Mouse (Mus musculus) MEL-GATA-1-ER (cell line): ENCODE measurements at regions not wholly inside any gene's neighbourhood (a gene's known extent, or its start where the extent isn't known, plus 50 kb on each side); places are given as distances from the start of the nearest gene placed in this dataset.
A peak's percentile ranks its signal among the peaks of the same experiment; 100 is the strongest.

Source experiments
- DNase-seq: peaks from one replicate; pipeline ENCODE4 v3.0.0-alpha.2; 2012; ENCODE audit warnings: low read depth; ENCODE audit errors: extremely low read depth

DNA sequence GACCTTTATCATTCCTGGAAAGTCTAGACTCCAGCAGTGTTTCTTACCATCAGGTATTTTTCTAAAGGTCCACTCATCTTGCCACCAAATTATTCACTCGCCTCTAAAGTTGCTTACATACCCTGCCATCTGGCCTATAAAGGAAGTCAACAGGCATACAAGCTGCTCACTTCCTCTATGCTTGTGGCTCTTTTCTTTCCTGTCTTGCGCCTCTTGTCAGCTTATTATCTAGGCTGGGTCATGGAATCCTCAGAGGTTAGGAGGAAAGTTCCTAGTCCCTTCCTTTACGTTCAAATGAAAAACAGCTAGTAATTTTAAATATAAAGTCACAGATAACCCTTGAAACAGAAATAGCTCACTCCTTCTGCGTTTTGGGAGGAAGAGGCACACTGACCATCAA, 97.9 kb downstream of the Lipi start:
- DNase-seq, result no peak

DNA sequence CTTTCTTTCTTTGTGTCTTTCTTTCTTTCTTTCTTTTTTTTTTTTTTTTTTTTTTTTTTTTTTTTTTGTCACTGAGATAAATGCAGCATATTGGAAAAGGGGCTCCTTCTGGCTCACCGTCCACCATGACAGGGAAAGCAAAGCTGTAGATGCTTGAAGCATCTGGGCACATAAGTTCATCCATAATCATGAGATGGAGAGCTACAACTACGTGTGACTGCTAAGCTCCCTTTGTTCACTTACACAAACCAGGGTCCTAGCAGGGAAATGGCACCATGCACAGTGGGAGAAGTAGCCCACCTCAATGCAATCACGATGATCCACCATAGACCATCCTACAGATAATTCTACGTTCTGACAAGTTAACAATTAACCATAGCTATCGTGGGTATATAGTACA, 102.0 kb downstream of the Lipi start:
- no peak for DNase-seq

DNA sequence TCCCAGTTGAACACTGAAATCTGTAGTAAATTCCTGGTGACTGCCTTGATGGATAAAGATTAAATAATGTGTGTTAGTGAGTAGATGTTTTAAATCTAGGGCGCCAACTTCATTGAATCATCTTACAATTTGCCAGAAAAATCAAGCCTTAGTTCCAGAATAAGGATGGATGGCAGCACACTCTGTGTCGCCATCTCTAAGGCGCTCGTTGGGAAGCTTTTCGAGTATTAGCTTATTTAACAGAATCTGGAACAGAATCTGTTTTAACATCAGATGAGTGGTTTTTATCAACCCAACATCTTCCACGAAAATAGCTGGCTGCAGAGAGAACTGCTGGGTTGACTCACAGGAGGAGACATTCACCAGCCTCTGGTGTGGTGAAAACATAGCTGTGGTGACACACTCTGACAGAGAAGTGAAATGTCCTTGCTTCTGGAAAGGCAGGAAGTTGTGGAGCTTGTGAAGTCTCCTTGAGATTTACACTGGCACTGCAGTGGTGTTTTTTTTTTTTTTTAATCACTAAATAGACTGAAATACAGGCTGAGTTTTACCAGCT, 120.4 kb downstream of the Lipi start:
- no peak for DNase-seq

DNA sequence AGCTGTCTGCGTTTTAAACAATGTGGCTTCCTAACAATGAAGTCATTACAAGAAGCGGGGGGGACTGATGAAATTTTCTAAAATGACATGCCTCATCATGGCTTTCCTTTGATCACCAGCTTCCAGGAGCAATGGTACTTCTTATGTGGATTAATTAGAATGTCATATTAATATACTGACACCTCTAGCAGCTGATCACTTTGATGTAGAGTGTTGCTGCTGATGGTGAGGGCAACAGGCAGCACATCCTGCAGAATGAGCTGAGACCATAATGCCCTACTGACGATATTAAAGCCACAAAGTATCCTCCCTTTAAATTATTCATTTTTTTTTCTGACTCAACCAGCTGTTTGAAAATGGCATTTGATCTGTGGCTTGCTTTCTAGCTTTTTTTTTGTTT, 123.7 kb downstream of the Lipi start:
- no peak for DNase-seq

DNA sequence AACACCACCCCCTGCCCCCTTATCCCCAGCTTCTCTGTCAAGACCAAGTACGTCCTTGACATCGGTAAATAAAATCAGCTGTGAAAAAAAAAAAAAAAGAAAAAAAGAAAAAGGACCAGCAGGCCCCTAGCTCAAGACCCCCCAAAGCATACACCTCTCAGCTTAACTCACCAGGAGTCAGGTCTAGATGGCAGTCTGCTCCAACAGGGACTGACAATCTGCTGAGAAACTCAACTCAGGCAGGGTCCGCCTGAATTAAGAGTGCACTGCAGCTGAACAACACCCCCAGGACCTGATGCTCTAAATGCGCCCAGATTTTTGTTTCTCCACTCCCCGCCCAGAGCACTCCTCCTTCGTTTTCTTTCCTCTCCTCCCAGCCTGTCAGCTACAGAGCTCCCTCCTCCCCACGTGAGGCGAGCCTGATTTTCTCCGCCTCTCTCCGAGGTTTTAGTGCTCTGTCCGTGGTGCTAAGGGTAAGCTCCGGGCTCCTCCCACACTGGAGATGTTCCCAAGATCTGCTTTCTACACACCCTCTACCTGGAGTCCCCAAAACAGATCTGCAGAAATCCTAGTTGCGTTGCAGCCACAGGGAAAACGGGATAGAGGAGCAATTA, 138.9 kb downstream of the Lipi start:
- DNase-seq, result no peak

DNA sequence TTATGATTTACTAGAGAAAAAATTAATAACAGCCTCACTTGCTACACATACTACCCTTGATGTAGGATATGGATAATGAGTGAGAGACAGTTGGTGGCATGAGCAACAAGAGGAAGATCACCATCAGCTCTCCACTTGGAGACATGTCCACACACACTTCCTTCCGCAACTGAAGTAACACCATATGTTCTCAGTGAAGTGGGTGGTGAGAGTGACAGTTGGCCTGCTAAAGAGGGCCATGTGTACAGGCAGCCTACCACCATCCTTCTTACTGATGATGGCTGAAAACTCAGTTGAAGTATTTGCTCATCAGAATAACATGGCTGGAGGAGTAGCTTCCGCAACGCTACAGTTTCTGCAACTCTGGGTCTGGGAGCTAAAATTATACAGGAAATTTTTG, 146.6 kb downstream of the Lipi start:
- DNase-seq, result no peak

DNA sequence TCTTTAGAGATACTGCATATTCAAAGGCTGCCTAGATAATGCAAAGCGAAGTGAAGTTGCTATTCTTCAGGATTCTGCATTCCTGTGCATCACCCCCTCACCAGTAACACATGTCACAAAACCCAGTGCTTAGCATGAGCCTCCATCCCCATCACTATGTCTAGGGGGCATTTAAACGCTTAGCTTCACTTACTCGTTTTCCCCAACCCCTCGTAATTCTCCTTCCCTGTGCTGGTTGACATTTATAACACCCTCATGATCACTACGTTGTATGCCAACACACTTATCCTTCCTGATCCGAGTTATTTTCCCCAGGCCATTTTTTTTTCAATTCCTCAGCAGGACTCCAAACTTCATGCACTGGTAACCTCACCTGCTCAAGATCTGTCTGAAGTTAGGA, 152.6 kb downstream of the Lipi start:
- no peak for DNase-seq

DNA sequence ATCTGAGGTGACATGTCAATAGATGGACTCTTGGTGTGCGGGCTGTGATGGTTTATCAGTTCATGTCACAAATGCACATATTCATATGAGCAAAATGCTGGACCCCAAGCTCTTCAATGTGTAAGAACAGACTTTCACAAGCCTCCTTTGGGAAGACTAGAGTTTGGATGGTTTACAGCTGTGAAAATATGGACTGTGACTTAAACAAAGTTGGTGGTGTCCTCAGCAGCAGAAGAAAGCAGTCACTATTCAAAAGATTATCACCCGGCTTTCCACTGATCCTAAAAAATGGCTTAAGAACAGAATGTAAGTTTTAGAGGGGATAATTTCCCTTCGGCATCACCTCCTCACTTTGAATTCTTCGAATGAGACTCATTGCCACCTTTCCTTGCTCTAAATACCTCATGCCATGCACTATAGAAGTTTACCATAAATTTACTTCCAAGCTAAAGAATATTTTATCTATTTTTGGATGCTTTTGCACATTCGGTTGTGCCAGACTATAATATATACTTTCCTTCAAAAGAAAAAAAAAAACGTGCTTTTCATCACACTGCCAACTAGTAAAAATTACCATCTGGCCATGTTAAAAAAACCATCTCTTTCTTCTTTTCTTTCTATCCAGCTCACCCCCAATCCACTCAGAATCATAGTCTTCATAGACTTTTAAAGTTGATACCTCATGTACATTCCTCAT, 201.2 kb downstream of the Lipi start:
- DNase-seq, result no peak

DNA sequence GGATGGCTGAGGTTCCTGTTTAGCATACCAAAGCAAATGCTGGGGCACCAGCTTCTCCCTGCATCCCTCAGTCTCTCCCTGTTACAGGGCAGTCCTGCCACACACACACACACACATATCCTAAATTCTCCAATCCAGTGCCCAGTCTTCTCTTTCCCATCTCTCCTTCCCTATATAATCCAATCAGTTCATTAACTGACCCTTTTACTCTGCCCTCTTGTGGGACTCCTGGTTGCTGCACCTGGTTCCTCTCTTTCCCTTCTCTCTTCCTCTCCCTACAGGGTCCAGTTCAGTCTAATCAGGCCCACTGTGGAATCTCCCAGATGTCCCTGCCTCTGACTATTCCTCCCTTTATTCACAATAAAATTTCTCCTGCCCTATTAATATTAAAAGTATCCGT, 204.7 kb downstream of the Lipi start:
- no peak for DNase-seq

DNA sequence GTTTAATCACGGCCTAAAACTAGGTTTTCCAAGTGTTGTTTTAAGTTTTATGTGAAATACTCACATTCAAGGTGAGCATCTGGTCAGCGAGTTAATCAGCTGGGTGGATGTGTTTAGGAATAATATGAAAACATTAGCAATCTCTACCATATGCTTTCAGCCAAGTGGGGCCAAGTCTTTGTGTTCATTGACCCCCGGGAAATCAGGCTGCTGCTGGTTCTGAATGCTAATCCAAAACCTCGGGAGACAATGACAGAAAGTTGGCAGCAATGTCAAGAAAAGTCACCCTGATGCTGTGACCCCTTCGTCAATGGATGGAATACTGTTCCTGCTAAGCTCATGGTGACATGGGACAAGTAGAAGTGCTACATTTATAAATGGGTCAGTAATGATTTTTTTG, 216.2 kb downstream of the Lipi start:
- no peak for DNase-seq

DNA sequence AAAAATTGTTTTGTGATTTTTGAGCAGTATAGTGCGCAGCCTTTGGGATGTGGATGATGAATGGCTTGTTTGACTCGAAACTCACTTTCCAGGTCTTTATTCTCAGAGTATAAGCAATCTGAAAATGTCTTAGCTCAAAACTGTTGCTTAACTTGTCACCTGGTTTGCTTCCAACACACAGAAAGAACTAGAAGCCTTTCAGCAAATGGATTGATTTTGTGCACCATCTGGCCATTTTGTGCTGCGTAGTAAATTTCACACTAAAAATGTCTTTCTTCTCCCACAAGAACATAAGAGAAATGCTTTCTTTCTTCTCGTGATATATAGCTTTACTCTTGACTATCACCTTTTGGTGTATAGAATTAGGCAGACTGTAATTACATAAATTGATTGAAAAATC, 219.1 kb downstream of the Lipi start:
- DNase-seq, result no peak

DNA sequence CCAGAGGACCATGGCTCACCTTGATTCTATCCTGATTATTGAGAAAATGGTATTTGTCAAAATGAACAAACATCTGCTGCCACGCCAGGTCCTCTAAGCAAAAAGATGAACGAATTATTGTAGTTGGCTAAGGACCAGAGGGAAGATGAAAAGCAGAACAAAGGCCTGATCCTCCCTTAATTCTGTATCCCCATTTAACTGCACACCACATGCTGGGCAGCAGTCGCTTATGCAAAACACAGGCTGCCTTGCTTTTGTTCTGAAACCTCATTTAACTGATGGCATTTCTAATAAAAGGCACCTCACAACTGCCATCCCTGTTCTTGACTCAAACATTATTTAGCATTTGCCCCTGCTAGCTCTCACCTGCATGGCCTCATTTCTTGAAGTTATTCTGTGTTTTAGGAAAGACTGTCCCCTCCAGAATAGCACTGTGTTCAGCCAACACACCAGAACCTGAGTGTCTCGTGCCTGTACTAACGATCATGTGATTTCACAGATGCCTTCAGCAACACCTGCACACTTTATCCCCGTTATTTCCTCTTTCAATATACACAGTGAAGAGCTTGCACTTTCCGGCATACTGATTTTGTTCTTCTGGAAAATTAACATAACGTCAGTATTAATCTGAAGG, 220.4 kb downstream of the Lipi start:
- no peak for DNase-seq

DNA sequence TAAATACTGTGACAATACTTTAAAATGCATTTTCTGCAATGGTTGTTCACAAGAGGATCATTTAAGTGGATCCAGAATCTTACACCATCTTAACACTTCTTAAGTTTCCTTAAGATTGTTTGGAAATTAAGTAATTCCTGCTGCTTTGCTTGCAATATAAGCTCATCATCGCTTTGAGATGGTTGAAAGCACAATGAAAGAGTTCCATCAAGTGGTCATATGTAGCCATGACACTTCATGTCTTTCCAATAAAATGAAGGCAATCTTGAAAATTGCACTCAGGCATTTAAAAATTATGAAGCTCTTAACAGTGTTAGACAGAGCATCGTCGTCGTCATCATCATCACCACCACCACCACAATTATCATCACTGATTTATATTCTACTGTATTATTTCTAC, 223.8 kb downstream of the Lipi start:
- peak; percentile 26 for DNase-seq

DNA sequence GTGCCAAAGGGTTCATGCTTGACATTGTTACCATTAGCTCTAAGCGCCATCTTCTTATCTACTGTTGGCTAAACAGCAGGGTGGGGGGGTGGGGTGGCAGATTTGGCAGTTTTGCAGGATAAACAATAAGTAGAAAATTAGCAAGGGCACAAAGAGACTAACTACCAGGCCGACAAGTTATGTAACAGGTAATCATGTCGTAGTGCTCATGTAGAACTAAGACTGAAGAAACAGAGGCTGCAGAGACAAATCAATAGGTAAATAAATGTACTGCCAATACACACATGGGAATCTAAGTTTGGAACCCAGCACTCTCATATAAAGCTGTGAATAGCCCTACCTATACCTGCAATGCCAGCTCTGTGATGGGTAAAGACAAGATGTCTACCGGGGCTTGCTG, 225.1 kb downstream of the Lipi start:
- DNase-seq, result no peak

DNA sequence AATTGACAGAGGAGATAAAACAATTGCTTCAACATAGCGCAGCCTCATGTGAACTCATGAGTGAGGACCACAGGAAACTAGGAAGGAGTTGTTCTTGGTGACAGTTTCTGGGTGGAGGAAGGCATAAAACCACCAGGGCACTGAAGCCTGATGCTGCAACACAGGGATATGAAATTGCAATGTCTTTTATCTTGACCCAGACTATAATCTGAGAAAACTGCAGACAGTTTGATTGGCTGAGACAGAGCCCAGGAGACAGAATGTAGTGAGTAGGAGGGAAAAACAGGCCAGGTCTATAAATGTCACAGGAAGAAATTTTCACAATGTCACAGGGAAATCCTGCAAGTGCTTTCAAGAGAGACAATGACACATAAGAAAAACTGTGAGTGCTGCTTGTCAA, 232.5 kb downstream of the Lipi start:
- DNase-seq, result no peak

DNA sequence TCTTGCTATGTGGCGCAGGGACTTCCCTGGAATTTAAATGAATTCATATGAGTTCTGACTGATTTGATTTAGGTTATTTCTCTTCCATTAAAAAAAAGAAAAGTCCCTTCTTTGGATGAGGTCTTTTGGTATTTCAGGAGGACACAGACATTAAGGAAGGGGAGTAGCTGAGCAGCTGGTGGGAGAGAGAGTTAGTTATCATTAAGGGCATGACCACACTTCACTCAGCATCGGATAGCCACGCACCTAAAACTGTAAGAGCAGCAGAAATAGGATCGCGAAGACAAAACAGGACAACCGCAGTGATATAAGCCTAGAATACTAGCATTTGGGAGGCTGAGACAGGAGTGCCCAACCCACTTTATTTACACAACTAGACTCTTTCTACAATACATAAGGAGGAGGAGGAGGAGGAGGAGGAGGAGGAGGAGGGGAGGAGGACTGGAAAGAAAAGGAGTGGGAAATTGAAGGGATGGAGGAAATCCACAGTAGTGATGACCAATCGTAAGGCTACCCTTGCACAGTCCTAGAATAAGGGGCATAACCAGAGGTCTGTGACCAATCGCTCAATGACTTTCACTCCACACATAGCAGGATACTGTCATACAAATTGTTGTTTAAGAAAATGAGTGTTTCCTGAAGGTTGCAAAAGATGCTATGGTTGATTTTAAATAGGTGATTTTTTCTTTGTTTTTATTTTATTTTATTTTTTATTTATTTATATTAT, 241.5 kb downstream of the Lipi start:
- DNase-seq, result peak; percentile 29

DNA sequence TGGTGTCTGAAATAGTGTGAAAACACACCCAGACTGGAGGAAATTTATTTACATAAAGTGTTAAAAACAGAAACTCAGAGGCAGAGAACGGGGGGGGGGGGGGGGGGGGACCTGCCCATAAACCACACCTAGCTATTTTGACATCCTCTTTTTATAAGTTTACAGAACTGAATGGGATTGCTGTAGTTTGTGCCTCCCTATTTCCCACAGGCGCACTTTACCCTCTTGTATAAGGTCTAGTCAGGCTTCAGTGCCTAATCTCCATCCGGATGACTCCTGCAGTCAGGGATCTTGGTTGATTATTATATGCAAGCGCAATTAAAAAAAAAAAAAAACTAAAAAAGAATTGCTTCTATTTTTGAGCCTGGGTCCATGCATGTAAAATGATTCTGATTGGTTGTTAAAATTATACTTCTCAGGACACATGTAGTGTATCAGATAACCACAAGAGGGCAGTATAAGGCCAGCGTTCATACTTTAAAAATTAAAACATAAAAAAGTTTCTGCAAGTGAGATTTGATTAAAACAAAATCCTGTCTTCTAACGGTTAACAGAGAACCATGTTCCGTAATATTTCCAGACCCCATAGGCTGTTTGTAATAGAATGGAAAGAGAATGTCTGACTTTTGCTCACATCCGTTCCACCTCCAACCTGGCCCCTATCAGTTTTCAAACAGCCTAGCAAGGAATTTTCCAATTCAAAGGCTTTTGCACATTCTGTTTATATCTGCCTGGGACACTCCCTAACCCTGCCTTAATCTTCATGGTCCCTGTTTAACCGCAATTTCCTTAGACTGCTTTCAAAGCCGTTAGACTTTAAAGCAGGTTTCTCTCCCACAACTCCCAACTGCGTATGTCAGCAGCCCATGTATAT, 242.6 kb downstream of the Lipi start:
- DNase-seq, result peak; percentile 98

DNA sequence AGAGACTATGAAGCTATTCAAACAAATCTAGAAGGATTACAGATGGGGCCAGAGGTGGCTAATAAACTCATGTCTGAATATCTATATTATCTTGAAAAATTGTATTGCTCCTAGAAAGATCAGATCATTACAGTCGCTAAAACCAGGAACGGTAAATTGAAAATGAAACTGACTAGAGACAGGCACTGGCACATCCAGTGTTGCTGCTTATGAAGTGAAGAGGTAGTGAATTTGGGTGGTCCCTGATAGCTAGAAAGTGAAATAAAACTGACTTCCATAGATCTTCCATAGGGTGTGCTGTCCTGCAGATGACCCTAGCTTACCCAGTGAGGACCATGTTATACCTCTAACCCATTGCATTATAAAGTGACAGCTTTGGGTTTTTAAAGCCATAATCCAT, 251.6 kb downstream of the Lipi start:
- no peak for DNase-seq

DNA sequence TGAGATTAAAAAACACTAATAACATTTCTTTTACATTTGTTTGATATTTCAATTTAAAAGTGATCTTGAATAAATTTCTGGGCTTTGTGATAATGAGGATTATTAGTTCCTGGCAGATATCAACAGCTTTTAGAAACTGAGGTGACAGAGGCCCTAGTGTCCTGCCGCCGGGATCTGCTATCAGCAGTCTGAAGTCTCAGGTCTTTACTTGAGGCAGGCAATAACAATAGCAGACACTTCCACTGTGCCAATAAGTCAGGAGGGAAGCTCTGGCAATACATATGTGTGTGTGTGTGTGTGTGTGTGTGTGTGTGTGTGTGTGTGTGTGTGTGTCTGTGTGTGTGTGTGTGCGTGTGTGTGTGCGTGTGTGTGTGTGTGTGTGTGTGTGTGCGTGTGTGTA, 252.1 kb downstream of the Lipi start:
- no peak for DNase-seq

DNA sequence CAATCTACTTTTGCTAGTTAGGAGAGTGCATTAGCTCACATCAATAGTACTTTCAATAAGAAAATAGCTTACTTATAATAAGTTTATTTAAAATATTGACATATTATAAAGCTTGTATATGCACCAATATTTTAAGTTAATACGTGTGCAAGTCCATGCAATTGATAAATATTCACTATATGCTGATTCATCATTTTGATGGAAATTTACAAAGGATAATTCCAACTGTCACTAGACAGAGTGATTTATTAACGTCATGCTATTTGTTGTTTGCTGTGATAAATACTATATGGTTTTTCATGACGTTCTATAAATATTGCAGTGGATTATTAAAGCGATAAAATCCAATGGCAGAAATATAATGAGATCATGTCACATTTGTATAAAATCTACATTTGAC, 253.0 kb downstream of the Lipi start:
- DNase-seq, result no peak

DNA sequence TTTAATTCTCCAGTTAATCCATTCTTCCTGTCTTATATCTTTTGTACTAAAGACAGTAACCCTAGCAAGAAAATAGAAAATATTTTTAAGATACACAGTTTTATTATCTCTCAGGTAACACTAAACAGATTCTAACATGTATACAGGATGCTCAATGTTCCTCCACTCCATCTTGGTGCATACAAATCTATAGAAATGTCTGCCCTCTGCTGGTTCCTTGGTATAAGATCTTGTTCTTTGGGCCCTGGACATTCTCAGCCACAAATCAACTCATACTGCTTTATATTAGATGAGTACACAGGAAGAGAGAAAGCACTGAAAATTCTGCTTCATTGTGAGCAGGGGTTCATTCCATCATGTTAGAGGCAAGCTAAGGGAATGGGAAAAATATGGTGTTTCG, 260.6 kb downstream of the Lipi start:
- no peak for DNase-seq
